Mouse (Mus musculus): Measurements from ENCODE around the gene Dvl2.
A peak's percentile ranks its signal among the peaks of the same experiment; 100 is the strongest.
"Not testable (repeated sequence)": the region's sequence is repeated elsewhere in the genome, so short reads cannot be mapped to it uniquely, and the experiment has no call there.

Dvl2 gene

DNA sequence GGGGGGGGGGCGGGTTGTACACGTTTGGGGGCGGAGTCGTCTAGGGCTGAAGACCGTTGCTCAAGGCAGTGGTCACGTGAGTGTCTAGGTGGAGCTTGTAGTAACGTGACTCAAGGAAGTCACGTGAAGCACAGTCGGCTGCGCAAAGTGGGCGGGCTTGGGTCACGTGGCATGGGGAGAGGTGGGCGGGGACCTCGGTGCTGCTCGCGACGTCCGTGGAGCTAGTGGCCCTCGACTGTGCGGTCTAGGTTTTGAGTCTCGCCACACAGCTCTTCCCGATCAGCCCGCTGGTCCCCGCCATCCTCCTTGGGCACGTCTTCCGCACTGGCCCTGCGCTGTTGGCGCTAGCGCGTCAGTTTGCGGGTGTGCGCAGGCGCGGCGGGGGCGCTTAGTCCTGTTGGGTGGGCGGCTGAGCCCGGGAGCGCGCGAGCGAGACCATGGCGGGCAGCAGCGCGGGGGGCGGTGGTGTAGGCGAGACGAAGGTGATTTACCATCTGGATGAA is at the start of gene Dvl2:
Dvl2 (plus strand) TSS at position 200 of the 503 bp plus-strand sequence.
- DNase-seq, result peak; percentile 94 to 97

DNA sequence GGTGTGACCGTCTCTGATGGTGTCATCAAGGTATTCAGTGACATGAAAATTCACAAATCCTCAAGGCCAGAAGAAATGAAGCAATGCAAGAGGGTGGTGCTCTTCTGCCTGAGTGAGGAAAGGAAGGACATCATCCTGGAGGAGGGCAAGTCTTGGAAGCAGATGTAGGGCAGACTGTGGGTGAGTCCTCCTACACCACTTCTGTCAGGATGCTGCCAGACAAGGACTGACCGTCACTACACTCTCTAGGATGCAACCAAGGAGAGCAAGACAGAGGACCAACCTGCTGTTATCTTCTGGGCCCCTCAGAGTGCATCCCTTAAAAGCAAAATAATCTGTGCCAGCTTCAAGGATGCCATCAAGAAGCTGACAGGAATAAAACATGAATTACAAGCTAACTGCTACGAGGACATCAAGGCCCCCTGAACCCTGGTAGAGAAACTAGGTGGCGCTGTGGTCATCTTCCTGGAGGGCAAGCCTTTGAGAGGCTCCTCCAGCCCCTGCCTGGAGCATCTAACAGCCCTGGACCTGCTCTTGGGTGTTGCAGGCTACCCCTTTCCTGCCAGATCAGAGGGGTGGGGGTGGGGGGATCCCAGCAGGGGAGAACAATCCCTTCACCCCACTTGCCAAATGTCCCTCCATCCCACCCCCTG is 49.5 kb upstream of the Dvl2 start:
- DNase-seq, result peak in 1 of 2 experiments; percentile 64

DNA sequence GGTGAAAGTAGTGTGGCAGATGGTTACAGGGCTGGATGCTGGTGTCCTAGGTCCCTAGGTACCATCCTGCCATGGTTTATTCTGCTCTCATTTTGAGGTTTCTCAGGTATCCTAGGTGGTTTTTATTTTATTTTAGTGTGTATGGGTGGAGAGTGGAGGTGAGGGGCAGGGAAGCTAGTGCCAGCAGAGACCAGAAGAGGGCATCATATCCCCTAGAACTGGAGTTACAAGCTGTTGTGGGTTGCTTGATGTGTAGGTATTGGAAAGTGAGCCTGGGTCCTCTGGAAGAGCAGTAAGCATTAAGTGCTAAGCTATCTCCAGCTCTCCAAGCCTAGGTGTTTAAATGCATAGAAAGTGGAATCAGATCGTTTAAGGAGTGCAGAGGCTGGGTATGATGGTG is 48.1 kb upstream of the Dvl2 start:
- DNase-seq, result no peak

DNA sequence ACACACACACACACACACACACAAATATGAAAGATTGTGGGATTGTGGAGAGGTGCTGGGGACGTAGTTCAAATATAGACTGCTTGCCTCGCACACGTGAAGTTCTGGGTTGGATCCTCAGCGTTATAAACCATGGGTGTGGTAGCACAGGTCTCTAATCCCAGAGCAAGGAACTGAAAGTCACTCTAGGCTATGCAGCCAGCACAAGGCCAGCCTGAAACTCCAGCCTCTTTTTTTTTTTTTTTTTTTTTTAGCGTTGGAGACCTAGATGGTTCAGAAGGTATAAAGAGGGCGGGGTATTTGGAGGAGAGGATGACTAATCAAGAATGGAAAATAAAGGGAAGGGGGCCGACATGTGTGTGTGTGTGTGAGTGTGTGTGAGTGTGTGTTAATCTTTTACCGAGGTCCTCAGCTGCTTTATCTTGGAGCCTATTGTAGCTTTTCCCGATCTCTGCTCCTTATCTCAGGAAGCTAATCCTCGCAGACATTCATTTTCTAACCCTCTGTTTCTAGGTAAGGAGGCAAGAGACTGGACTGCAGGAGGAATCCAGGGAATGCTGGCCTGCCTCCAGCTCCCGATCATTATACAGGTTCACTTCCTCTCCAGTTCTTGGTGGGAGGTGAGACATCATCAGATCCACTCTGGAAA is 47.0 kb upstream of the Dvl2 start:
- no peak for DNase-seq

DNA sequence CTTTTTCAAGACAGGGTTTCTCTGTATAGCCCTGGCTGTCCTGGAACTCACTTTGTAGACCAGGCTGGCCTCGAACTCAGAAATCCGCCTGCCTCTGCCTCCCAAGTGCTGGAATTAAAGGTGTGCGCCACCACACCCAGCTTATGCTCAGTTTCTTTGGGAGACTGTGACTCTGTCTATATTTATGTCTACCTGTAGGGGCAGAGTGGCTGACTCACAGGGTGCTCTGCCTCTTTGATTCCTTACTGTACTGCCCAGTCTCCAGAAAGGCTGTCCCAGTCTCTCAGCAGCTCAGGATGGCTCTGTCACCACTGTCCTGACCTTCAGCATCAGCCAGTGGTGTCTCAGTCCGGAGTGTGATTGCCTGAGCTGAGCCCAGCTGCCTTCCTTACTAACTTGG is 44.8 kb upstream of the Dvl2 start:
- not testable (repeated sequence) for DNase-seq

DNA sequence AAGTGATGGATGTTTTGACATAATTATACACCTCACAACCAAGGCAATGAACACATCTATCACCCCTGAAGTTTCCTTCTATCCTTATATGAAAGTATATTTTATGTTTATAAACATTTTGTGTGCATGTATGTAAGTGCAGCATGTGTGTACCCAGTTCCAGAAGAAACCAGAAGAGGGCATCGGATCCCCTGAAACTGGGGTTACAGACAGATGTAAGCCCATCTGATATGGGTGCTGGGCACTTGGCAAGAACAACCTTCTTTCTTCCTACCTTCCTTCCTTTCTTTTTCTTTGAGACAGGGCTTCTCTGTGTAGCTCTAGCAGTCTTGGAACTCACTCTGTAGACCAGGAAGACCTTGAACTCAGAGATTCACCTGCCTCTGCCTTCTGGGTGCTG is 44.2 kb upstream of the Dvl2 start:
- peak in 1 of 2 experiments; percentile 32 for DNase-seq

DNA sequence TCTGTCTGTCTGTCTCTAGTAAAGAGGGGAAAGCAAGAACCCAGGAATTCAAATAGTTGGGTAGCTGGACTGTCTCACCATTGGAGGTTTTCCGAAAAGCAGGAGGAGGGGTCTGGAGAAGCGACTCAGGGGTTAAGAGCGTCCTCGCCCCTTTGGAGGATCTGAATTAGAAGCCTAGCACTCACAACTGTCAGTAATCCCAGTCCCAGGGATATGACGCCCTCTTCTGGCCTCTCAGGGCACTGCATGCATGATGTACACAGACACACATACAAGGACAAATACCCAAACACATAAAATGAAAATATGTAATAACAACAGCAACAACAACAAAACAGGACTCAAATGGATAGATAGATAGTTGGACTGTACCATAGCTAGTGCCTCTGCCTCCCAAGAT is 39.8 kb upstream of the Dvl2 start:
- DNase-seq, result no peak

DNA sequence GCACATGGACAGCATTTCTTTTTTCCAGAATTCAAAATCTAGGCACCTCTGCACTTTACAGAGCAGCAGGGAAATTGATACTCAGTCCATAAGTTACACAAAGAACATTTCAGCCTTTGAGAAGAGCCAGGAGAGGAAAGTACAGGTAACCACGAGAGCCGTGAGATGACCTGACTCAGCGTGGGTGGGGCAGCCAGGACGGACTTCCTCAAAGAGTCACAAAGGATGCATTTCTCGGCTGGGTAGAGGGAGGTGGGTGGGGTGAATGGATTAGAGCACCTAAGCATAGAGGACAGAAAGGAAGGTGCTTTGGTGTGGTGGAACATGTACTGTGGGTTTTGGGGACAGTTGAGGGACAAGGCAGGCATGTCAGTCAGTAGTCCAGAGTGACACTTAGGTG is 38.6 kb upstream of the Dvl2 start:
- DNase-seq, result no peak

DNA sequence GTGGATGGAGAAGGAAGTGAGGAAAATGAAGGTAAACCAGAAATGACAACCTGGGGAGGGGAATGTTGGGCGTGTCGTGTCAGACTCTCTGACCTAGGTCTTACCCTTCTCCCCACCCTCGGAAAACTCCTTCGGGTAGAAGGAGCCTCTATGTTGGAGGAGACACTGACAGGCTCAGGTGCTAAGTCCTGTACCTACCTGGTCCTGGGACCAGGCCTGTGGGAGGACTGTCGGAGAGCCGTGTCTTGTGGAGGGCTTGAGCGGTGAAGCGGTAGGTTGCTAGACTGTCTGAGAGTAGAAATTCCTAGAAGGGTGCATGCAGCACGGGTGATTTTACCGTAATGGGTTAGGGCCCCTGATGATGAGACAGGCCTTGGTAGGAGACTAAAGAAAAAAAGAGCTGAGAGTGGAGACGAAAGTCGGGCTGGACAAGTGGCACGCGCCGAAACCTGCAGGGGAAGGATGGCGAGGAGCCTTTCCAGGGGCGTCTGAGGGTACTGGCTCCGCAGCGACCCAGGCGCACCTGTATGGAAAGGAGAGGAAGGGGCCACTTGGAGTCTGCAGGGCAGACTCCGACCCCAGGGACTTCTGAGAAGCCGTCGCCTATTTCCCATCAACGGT is 35.6 kb upstream of the Dvl2 start, which contains the start of gene Cldn7:
Cldn7 (plus strand) TSS at position 130 of the 621 bp plus-strand sequence.
- DNase-seq, result no peak

DNA sequence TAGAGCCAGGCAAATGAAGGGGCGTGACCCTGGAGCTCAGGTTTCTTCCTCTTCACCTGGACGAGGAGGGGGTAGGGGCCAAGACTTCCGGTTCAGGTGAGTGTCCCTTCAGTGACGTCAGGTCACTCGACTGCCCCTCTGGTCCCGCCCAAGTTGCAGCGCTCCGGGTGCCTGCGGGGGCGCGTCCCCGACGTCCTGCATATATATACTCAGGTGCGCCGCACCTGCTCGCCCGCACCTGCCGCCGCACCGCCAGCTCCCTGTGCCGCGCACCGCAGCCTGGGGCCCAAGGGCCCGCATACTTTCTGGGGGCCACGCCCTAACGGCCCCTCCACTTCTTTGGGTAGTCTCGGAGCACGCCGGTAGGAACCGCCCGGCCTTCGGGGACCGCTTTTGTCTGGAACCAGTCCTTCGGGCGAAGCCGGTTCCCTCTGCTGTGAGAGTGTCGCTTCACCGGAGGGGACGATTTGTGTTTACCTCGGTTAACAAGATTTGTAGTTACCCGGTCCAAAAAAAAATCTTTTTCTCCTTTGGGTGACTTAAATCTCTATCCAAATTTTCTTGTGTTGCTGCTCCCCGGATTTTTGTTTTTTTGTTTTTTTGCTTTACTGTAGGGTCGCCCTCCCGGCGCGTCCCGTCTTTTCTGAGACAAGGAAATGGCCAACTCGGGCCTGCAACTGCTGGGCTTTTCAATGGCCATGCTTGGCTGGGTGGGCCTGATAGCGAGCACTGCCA is 35.0 kb upstream of the Dvl2 start:
- peak; percentile 68 to 72 for DNase-seq

DNA sequence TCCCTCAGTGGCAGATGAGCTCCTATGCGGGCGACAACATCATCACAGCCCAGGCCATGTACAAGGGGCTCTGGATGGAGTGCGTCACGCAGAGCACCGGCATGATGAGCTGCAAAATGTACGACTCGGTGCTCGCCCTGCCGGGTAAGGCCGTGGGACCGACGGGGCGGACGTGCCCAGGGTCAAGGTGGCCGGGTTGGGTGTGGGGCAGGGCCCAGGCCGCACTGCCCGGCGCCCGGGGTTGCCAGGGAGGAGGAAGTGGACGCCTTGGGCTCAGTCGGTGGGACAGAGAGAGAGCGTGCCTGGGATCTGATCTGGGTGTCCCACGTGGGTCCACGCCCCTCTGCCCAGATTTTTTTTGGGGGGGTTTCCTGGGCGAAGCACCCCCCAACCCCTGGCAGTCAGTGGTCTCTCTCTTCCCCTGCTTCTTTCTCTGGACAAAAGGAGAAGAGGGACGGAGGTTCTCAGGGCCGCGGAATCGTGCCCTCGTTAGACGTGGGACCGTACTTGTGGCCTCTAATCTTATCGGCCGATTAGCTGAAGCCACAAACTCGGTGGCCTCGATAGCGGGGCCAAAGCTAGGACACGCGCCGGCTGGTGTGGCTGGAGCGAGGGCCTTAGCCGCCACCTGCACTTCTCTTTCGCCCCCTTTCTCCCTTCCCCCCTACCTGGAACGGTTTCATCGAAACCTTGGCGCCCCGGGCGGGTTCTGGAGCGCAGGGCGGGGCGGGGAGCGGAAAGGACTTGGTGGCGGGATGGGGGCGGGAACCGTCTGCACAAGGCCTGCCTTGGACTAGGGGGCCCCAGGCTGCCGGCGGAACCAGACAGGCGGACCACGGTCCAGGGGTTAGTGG is 34.2 kb upstream of the Dvl2 start:
- peak; percentile 64 to 75 for DNase-seq

DNA sequence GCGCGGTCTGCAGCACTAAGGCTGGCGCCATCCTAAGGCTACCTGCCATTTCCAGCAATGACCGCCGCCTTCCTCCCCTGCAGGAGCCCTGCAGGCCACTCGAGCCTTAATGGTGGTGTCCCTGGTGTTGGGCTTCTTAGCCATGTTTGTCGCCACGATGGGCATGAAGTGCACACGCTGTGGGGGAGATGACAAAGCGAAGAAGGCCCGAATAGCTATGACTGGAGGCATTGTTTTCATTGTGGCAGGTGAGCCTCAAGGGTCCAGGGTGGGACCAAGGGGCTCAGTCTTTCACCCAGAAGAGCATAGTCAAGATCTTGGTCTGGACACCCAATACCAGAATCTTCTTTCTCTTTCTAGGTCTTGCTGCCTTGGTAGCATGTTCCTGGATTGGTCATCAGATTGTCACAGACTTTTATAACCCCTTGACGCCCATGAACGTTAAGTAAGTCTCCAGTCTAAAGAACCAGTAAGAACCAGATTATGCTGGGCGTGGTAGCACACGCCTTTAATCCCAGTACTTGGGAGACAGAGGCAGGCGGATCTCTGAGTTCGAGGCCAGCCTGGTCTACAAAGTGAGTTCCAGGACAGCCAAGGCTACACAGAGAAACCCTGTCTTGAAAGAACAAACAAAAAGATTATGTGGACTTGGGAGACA is 33.4 kb upstream of the Dvl2 start:
- DNase-seq, result no peak

DNA sequence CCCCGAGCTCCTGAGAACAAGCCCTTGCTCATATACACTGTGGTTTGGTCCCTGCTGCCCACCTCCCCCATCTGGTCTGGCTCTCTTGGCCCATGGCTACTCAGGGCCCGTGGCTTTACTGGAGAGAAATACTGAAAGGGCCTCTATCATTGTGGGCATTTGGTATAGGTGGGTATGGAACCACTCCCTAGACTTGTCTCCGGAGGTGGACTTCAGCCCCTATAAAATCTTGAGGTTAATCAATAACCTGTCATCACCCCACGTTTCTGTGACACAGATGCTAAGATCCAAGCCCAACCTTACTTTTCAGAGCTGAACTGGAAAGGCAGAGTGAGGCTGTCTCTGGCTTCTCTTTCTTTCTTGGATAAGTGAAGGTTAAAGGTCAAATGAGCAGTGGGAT is 31.6 kb upstream of the Dvl2 start:
- DNase-seq, result no peak

DNA sequence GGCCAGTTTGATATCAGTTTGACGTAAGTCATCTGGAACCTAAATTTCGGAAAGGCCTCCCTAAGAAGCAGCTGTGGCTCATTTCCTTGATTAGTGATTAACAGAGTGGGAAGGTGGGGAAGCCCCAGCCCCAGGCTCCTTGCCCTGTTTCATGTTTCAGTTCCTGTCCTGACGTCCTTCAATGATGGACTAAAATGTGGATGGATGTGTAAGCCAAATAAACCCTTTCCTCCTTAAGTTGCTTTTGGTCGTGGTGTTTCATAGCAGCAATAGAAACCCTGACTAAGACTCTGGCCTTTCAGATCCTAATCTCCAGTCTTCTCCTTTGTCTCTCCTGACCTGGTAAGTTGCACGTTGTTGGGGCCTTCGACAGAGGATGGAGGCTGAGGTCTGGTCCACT is 30.2 kb upstream of the Dvl2 start:
- DNase-seq, result no peak

DNA sequence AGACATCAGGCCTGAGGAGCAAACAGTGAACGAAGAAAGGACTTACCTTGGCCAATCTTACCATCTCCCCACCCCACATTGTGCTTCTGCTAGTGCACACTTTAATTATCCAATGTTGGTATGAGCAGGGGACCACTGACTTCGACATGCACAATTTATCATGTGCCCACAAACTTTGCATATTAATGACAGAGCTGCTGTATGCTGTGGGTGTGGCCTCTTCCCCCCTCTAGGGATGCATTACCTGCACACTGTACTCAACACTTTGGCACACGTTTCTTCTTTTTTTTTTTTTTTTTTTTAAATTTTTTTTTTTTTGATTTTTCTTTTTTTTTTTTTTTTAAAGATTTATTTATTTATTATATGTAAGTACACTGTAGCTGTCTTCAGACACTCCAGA is 29.6 kb upstream of the Dvl2 start:
- no peak for DNase-seq

DNA sequence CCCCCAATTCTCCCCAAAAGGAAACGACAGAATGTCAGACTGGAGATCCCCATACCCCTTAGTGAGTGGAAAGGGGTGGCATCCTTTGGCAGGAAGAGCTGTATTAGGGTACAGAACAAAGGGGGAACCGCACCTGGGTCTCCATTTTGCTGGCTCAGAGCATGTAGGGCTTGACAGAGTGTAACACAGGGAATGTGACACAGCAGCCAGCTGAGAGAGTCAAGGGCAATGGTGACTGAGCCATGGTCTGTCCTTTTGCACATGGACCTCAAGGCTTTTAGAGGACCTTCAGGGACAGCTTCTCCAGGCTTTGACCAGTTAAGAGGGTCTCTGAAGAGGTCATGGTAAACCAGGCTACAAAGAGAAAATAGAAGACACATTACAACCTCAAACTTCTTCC is 25.5 kb upstream of the Dvl2 start:
- DNase-seq, result no peak

DNA sequence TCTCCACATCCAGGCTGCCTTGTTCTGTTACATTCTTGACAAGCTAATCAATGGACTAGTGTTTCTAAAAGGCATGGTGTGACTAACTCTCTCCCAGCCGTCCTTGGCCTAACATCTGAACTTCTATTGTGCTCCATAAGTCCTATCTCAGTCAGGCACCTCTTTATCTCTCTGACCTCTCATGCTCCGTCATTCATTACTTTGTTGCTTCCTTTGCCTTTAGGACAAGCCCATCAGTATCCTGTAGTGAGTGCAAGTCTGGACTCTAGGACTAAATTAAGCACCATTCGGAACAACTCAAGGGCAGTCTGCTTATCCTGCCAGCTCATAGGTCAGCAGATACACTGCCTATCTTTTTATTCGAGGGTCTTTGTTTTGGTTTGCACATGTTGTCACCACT is 24.1 kb upstream of the Dvl2 start:
- DNase-seq, result no peak

DNA sequence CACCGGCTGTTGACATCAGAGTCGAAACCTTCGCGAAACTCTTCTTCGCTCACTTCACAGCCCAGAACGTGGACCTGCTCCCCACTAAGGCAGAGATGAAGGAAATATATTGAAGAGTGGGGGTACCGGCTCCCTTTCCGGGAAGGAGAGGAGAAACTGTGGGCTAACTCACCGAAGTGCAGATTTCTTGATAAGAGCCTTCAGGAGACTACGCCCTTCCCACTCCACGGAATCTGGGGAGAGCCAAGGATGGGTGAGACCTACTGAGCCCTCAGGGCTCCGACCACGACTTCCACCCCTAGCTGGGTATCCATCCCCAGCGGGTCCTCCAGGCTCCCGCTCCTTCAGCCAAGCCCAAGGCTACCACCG is 20.6 kb upstream of the Dvl2 start:
- no peak for DNase-seq

DNA sequence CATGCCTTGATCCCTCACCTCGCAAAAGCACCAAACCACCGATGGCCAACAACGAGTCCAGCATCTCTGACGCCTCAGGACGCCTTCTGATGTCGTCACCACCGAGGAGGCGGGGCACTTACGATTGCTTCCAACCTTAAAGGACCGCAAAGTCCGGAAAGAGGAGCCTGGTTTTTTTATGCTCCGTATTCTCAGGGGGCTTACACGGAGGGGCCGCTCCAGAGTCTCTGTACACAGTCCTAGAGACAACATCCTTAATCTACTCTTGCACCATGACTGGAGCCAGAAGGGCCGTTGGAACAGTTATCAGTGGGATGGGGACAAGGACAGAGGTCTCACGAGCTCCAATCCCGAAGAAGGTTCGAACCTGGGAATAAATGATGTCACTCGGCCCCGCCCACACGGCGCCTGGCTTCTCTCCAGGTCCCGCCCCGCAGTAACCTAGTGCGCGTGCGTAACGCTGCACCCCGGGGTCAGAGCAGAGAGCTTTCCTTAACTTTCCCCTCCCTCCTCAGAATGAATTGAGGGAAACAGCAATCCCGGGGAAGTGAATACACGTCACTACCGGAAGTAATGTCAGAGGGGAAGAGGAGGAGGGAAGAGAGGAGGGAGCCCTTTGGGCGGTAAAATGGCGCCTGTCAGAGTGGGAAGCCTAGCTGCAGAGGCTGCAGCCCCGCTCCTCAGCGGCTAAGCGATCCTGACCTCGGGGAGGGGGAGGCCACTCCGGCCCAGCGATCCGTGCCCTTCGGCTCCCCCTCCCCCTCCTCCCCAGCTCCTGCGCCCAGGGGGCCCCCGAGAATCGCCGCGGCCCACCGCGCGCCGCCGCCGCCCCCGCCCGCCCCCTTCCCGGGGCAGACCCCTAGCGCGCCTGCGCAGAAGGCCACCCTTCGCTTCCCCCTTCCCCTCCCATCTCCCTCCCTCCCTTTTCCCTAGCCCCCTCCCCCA is 19.9 kb upstream of the Dvl2 start:
- DNase-seq, result peak; percentile 97

DNA sequence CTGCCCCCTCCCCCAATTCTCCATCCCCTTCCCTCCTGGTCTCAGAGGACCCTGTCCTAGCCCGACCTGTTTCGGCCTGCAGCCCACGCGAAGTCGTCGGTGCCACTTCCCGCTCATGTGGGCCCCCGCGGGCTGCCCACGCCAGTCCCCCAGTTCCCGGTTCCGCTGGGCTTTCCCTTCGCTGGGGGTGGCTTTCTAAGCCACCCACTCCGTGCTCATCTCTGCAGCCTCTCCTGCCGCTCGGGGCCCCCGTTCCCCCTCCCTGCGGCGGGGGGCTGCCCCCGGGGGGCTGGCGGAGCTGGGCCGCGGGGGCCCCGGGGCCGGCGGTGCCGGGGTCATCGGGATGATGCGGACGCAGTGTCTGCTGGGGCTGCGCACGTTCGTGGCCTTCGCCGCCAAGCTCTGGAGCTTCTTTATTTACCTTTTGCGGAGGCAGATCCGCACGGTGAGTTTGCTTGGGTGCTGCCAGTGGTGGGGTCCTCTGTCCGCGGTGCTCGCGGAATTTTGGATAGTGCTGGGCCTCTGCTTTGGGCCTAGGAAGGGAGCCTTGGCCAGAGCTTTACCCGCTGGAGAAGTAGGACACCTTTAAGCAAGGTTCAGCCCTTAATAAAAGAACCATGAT is 19.1 kb upstream of the Dvl2 start, which contains the start of gene Ctdnep1:
Ctdnep1 (plus strand) TSS at position 16 of the 622 bp plus-strand sequence.
- DNase-seq, result peak in 1 of 2 experiments; percentile 24
